Mouse (Mus musculus): ENCODE measurements around the gene Tspan18. TPM values are rescaled to one million over a fixed set of nuclear protein-coding genes. Genes with fewer than 3 reads are reported as not detected.

Gene Tspan18
- polyA plus RNA-seq, 1 experiment from 2014 or later: 30.3 TPM

GRCm38 (mm10) chr2:93284625-93285024 is 49.7 kb downstream of the Tspan18 start:
- H3K27ac ChIP-seq (ENCODE audit: low read length): peak overlapping the region; percentile 44
- 63% methylated on average over 2 of the region's 2 CpGs for WGBS
- ATAC-seq (ENCODE audit: insufficient number of reproducible peaks, insufficient read depth, low FRiP score, low read depth): no peak

GRCm38 (mm10) chr2:93283481-93284293 is 50.6 kb downstream of the Tspan18 start:
- 35% methylated on average over 7 of the region's 7 CpGs for WGBS
- no peaks in the 10 kb centered on the region for H3K9me3 ChIP-seq (ENCODE audit: control insufficient read depth, low read depth, low read length)
- H3K27me3 ChIP-seq (ENCODE audit: control insufficient read depth, insufficient read depth, low read length): no peaks in the 10 kb centered on the region
- H3K4me1 ChIP-seq (ENCODE audit: control insufficient read depth, insufficient read depth, low read length): peaks cover 53% of the 10 kb centered on the region
- no peak overlapping the region for H3K4me2 ChIP-seq (replicated peaks; ENCODE audit: low read depth, low read length)
- H3K4me3 ChIP-seq (ENCODE audit: low read depth, low read length): no peak overlapping the region
- H3K27ac ChIP-seq (ENCODE audit: low read length): peak overlapping the region; percentile 55; the same call in 1 of the 2 replicates
- H3K36me3 ChIP-seq (ENCODE audit: control insufficient read depth, insufficient read depth, low read length): no peaks in the 10 kb centered on the region
- no peak overlapping the region for H3K9ac ChIP-seq (replicated peaks; ENCODE audit: low read depth, low read length)
- ATAC-seq (ENCODE audit: insufficient number of reproducible peaks, insufficient read depth, low FRiP score, low read depth): peak; percentile 56; the same call in 1 of the 2 replicates

More at GRCm38 (mm10) chr2:93284625-93285024, 49.7 kb downstream of the Tspan18 start:
- no peak overlapping the region for H3K4me3 ChIP-seq (ENCODE audit: low read depth, low read length)
- H3K27me3 ChIP-seq (ENCODE audit: control insufficient read depth, insufficient read depth, low read length): no peaks in the 10 kb centered on the region
- peaks cover 45% of the 10 kb centered on the region for H3K4me1 ChIP-seq (ENCODE audit: control insufficient read depth, insufficient read depth, low read length)
- no peak overlapping the region for H3K4me2 ChIP-seq (replicated peaks; ENCODE audit: low read depth, low read length)
- H3K9ac ChIP-seq (replicated peaks; ENCODE audit: low read depth, low read length): no peak overlapping the region
- H3K36me3 ChIP-seq (ENCODE audit: control insufficient read depth, insufficient read depth, low read length): no peaks in the 10 kb centered on the region
- H3K9me3 ChIP-seq (ENCODE audit: control insufficient read depth, low read depth, low read length): no peaks in the 10 kb centered on the region

DNA sequence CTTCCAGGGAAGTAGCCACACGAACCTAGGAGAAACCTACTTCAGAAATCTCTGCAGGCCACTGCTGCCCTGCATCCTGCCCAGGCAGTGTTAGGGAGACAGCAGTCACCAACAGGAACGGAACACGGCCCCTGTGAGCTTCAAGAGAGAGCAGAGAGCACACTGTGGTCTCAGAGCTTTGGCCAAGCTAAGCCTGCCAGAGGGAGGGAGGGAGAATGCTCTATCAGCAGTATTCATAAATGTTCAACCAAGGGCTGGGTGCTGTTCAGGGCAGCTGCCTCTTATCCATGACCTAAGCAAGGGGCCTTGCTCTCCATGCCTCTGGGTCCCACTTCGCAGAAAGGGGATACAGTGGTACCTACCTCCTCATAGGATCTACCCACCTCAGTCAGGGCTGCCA is 51.7 kb downstream of the Tspan18 start:
- H3K27ac ChIP-seq (ENCODE audit: low read length): peak overlapping the region; percentile 55; the same call in 1 of the 2 replicates
- H3K36me3 ChIP-seq (ENCODE audit: control insufficient read depth, insufficient read depth, low read length): no peaks in the 10 kb centered on the region
- no peaks in the 10 kb centered on the region for H3K9me3 ChIP-seq (ENCODE audit: control insufficient read depth, low read depth, low read length)
- H3K4me3 ChIP-seq (ENCODE audit: low read depth, low read length): no peak overlapping the region
- no peaks in the 10 kb centered on the region for H3K27me3 ChIP-seq (ENCODE audit: control insufficient read depth, insufficient read depth, low read length)
- H3K9ac ChIP-seq (replicated peaks; ENCODE audit: low read depth, low read length): no peak overlapping the region
- WGBS: 76% methylated on average over 4 of the region's 4 CpGs
- no peak overlapping the region for H3K4me2 ChIP-seq (replicated peaks; ENCODE audit: low read depth, low read length)
- ATAC-seq (ENCODE audit: insufficient number of reproducible peaks, insufficient read depth, low FRiP score, low read depth): no peak
- peaks cover 60% of the 10 kb centered on the region for H3K4me1 ChIP-seq (ENCODE audit: control insufficient read depth, insufficient read depth, low read length)

DNA sequence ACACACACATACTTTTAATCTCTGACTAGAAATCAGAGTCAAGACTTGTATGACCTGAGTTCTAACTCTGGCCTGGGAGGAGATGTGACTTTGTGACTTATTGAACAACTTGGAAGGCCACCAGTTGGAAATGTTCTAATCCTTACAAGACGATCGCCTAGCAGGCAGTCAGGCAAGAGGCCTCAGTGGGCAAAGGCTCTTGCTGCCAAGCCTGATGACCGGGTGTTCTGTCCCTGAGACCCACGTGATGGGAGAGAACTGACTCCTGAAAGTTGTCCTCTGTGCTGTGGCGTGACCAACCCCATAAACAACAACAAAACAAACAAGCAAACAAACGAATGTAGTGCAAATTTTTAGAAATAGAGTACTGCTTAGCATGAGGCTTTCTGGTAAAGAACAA is 52.8 kb downstream of the Tspan18 start:
- H3K27ac ChIP-seq (ENCODE audit: low read length): no peak overlapping the region
- H3K9ac ChIP-seq (replicated peaks; ENCODE audit: low read depth, low read length): no peak overlapping the region
- H3K4me1 ChIP-seq (ENCODE audit: control insufficient read depth, insufficient read depth, low read length): peaks cover 68% of the 10 kb centered on the region
- H3K4me3 ChIP-seq (ENCODE audit: low read depth, low read length): no peak overlapping the region
- 83% methylated on average over 6 of the region's 6 CpGs for WGBS
- no peak overlapping the region for H3K4me2 ChIP-seq (replicated peaks; ENCODE audit: low read depth, low read length)
- ATAC-seq (ENCODE audit: insufficient number of reproducible peaks, insufficient read depth, low FRiP score, low read depth): no peak
- H3K9me3 ChIP-seq (ENCODE audit: control insufficient read depth, low read depth, low read length): no peaks in the 10 kb centered on the region
- H3K36me3 ChIP-seq (ENCODE audit: control insufficient read depth, insufficient read depth, low read length): no peaks in the 10 kb centered on the region
- no peaks in the 10 kb centered on the region for H3K27me3 ChIP-seq (ENCODE audit: control insufficient read depth, insufficient read depth, low read length)

GRCm38 (mm10) chr2:93280117-93280620 is 54.1 kb downstream of the Tspan18 start:
- Histone ChIP-seq H3K27me3 (ENCODE audit: control insufficient read depth, insufficient read depth, low read length) (no peaks in the 10 kb centered on the region), H3K27ac (ENCODE audit: low read length) (no peak overlapping the region), H3K36me3 (ENCODE audit: control insufficient read depth, insufficient read depth, low read length) (no peaks in the 10 kb centered on the region), H3K4me2 (replicated peaks; ENCODE audit: low read depth, low read length) (no peak overlapping the region), H3K9ac (replicated peaks; ENCODE audit: low read depth, low read length) (no peak overlapping the region), H3K4me1 (ENCODE audit: control insufficient read depth, insufficient read depth, low read length) (peaks cover 59% of the 10 kb centered on the region), H3K9me3 (ENCODE audit: control insufficient read depth, low read depth, low read length) (no peaks in the 10 kb centered on the region), H3K4me3 (ENCODE audit: low read depth, low read length) (no peak overlapping the region)
- 90% methylated on average over 2 of the region's 2 CpGs for WGBS
- no peak for ATAC-seq (ENCODE audit: insufficient number of reproducible peaks, insufficient read depth, low FRiP score, low read depth)

DNA sequence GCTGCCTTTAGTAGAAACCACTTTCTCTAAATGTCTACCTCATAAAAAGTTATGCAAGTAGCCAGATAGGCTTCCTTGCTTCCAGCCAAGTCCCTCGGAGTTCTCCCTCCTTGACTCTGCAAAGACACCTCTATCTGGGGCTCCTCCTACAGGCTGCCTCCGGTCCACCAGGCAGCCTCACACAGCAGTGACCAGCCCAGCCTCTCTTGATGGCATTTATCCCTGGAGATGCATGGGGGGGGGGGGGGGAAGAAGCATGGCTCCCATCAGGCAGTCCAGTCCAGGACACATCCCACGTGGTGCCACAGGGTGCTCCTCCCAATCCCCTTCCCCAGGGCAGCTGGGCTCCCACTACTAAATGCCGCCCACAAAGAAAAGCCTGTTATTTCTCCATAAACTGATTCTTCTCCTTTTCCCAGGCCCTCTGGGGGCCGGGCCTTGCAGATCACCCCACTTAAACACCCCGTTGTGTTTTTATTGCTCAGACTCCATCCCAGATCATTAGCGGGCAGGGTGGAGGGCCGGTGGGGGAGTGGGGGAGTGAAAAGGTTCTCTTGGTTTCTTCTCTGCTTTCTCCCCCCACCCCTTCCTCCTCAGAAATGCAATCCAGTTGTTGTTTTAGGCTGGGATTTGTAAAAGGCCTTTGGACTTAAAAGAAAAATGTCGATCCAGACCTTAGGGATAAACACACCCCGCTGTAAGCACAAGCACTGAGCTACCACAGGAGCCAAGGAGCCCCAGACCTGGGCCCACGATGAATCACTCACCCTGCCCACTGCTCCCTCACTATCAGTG is 55.9 kb downstream of the Tspan18 start:
- Histone ChIP-seq H3K4me1 (ENCODE audit: control insufficient read depth, insufficient read depth, low read length) (peaks cover 42% of the 10 kb centered on the region), H3K36me3 (ENCODE audit: control insufficient read depth, insufficient read depth, low read length) (no peaks in the 10 kb centered on the region), H3K27me3 (ENCODE audit: control insufficient read depth, insufficient read depth, low read length) (no peaks in the 10 kb centered on the region), H3K9me3 (ENCODE audit: control insufficient read depth, low read depth, low read length) (no peaks in the 10 kb centered on the region), H3K4me2 (replicated peaks; ENCODE audit: low read depth, low read length) (0 out of 2 replicates have a peak overlapping the region, but pooled peaks have one; percentile 5), H3K4me3 (ENCODE audit: low read depth, low read length) (no peak overlapping the region), H3K9ac (replicated peaks; ENCODE audit: low read depth, low read length) (no peak overlapping the region), H3K27ac (ENCODE audit: low read length) (peak overlapping the region; percentile 93)
- WGBS: 12% methylated on average over 11 of the region's 11 CpGs
- peak; percentile 76; the same call in 1 of the 2 replicates for ATAC-seq (ENCODE audit: insufficient number of reproducible peaks, insufficient read depth, low FRiP score, low read depth)

DNA sequence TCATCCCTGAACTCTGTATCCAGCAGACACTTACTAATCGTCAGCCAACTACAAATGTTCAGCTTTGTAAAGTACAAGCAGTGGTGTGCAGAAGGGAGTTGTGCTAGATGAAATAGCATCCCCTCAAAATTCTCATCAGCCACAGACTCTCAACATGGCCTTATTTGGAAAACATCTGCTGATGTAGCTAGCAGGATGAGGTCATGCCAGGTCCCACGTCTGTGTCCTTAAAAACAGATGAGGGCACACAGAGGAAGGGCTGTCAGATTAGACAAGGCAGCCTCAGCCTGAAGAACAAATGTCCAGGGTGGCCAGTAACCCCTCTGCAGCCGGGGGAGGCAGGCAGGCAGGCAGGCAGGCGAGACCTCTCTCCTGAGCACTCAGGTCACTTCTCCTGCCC is 56.8 kb downstream of the Tspan18 start:
- H3K4me2 ChIP-seq (replicated peaks; ENCODE audit: low read depth, low read length): no peak overlapping the region
- H3K9me3 ChIP-seq (ENCODE audit: control insufficient read depth, low read depth, low read length): no peaks in the 10 kb centered on the region
- H3K36me3 ChIP-seq (ENCODE audit: control insufficient read depth, insufficient read depth, low read length): no peaks in the 10 kb centered on the region
- H3K4me3 ChIP-seq (ENCODE audit: low read depth, low read length): no peak overlapping the region
- peak overlapping the region; percentile 93 for H3K27ac ChIP-seq (ENCODE audit: low read length)
- WGBS: 30% methylated on average over 4 of the region's 4 CpGs
- peaks cover 35% of the 10 kb centered on the region for H3K4me1 ChIP-seq (ENCODE audit: control insufficient read depth, insufficient read depth, low read length)
- ATAC-seq (ENCODE audit: insufficient number of reproducible peaks, insufficient read depth, low FRiP score, low read depth): no peak; the same call in 1 of the 2 replicates
- H3K9ac ChIP-seq (replicated peaks; ENCODE audit: low read depth, low read length): no peak overlapping the region
- H3K27me3 ChIP-seq (ENCODE audit: control insufficient read depth, insufficient read depth, low read length): no peaks in the 10 kb centered on the region

DNA sequence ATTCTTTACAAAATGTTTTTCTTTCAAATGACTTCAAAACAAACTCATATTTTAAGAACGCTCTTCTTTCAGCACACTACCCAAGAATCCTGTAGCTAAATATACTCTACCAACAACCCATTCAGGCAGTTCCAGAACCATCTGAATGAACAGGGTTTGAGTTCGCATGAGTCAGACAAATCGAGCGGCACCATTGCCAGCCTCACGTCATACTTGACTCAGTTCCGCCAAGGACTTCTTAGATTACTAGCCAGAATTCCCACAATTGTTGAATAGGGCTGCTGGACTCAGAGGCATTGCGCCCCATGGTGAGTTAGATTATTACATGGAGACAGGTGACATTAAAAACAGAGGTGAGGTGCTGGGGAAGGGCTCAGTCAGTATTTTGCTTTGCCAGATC is 58.3 kb downstream of the Tspan18 start:
- H3K4me1 ChIP-seq (ENCODE audit: control insufficient read depth, insufficient read depth, low read length): peaks cover 29% of the 10 kb centered on the region
- H3K4me2 ChIP-seq (replicated peaks; ENCODE audit: low read depth, low read length): no peak overlapping the region
- H3K27me3 ChIP-seq (ENCODE audit: control insufficient read depth, insufficient read depth, low read length): no peaks in the 10 kb centered on the region
- no peak overlapping the region for H3K4me3 ChIP-seq (ENCODE audit: low read depth, low read length)
- no peak overlapping the region for H3K9ac ChIP-seq (replicated peaks; ENCODE audit: low read depth, low read length)
- 92% methylated on average over 7 of the region's 7 CpGs for WGBS
- ATAC-seq (ENCODE audit: insufficient number of reproducible peaks, insufficient read depth, low FRiP score, low read depth): no peak
- H3K36me3 ChIP-seq (ENCODE audit: control insufficient read depth, insufficient read depth, low read length): no peaks in the 10 kb centered on the region
- no peak overlapping the region for H3K27ac ChIP-seq (ENCODE audit: low read length)
- H3K9me3 ChIP-seq (ENCODE audit: control insufficient read depth, low read depth, low read length): no peaks in the 10 kb centered on the region

All from stomach, embryonic 14.5 days (tissue).